Mouse (Mus musculus): ENCODE results near the gene Grhpr.
"Not testable (repeated sequence)": the region's sequence is repeated elsewhere in the genome, so short reads cannot be mapped to it uniquely, and the experiment has no call there.

Grhpr gene

DNA sequence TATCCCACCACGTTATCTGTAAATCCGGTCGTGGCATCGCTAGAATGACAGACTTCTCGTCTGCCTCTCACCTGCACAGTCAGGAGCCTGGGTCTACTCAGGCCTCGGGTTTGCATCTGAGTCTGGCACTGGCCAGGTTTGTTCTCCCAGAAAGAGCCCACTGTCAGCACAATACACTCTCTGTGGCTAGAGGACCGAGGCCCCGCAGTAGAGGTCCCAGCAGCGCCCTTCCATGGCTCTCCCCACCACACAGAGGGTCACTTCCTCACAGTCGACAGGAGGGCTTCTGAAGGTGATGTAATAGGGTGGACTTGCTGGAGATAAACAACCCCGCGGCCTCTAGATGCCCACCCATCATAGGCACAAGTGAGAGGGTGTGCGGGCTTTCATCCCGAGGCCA is 7.3 kb upstream of the Grhpr start:
- no peak for DNase-seq (ENCODE audit: low spot score in 2 of 2)

DNA sequence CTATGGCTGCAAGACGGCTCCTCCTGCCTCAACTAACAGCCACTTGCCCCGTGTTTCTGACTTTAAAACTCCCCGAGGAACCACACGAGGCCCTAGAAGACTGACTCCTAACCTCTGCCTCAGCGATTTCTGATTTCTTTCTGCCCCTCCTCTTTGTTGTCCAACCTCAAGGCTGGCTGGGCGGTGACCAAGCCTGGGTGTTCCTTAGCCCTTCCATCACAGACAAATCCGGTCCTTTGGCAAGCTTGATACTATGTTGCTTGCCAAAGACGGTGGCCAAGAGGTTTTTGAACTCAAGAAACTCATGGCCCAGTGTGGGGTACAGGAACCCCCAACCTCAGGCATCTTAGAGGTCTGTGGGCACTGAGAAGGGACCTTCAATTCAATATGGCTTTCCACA is 6.9 kb upstream of the Grhpr start:
- no peak for DNase-seq (ENCODE audit: low spot score in 2 of 2)

DNA sequence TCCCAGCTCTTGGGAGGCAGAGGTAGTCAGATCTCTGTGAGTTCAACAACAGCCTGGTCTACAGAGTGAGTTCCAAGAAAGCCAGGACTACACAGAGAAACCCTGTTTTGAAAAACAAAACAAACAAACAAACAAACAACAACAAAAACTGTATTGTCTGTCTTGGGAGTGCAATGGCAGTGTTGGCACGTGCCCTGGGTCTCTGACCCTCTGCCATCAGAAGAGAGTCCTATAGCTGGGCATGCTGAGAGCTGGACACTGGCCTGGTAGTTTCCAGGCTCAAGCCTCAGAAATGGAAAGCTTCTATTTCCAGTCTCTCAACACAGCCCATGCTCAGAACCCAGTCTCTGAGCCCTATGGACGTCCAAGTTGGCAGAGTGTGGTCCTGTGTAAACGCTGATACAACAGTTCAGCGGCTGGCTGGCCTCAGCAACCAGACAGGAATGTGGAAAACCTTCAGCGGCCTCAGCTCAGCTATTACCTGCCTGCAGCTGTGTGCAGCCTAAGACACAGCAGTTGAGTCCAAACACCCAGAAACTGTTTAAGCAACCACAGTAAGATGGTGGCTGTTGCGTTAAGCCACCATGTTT is 5.1 kb upstream of the Grhpr start:
- DNase-seq (ENCODE audit: low spot score in 2 of 2), result no peak

DNA sequence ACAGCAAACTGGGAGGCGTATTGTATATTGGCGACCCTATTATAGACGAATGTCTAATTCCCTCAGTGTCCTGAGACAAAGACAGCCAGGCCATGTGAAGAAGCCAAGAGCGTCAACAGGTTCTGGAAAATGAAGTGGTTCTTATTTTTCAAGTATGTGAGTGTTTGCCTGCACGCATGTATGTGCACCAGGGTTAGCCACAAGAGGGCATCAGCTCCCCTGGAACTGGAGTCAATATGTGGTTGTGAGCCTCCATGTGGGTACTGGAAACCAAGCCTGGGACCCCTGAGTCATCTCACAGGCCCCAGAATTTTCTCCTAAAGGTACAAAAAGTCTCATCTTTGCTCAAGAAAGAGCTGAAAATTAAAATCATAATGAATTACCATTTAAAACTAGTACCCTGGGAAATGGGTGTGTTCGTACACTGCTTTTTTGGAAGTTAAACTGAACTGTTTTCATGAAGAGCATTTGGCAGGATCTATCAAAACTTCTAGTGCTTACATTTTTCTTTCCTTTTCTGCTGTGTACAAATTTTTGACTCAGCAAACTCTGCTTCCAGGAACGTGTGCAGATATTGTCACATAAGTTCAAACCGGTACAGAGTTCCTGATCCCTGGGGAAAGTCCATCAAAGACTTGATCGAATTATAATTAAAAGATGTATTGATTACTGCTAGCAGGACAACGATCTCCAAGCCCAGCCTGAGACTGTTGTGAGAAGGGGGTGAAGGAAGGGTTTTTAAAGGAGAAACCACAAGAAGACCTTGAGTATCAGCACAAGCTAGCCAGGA is 4.1 kb upstream of the Grhpr start:
- no peak for DNase-seq (ENCODE audit: low spot score in 2 of 2)

DNA sequence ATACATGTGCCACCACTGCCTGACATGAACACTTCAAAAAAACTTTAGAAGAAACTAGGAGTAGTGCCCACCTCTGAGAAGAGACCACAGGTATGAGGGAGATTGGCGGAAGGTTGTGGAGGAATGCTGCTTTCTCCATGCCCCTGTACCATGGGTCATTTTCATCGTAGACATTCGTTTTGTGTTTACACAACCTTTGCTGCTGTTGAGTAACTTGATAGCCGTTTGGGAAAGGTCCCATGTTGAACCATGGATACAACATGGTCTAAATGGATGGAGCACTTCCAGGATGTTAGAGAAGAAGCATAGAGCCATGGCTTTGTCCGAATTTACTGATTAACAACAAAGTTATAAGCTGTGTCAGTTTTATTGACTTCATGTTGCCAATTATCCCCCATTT is 3.0 kb upstream of the Grhpr start:
- DNase-seq (ENCODE audit: low spot score in 2 of 2), result no peak

DNA sequence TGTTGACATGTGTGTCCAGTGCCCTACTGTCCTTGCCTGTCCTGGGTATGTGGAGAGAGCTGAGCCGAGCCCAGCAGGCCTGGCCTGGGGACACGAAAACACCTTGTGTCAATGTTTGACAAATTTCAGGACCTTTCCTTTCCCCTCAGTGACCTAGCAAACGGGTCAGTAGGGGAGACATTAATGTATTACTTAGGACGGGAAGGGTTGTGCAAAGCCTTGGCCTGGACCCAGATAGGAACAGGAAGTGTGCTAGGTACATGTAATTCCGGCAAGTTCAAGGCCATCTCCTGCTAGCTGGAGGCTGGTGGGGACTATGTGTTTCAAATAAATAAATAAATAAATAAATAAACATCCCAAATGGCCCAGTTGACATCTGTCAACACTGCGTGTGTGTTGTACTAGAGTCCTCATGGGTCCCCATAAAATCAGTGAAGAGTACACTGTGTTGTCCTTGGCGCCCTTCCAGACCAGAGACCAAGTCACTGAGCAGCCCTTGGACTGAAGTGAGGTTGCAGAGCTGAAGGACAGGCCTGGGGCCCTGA is 1.3 kb upstream of the Grhpr start:
- no peak for DNase-seq (ENCODE audit: low spot score in 2 of 2)

DNA sequence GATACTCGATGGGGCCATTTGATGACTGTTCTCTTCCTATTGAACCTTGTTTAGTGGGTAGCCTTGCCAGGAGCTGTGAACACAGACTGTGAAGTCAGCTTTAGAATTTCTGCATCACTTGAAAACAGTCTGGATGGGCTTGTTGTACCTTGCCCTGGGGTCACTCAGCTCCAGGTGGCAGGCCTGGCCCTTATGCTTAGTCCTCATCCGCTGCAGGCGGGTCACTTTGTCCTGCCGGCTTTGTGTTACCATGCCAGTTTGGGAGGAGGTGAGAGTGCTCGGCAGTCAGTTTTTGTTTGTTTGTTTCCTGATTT is 736 bp downstream of the Grhpr start:
- DNase-seq (ENCODE audit: low spot score in 2 of 2), result no peak

DNA sequence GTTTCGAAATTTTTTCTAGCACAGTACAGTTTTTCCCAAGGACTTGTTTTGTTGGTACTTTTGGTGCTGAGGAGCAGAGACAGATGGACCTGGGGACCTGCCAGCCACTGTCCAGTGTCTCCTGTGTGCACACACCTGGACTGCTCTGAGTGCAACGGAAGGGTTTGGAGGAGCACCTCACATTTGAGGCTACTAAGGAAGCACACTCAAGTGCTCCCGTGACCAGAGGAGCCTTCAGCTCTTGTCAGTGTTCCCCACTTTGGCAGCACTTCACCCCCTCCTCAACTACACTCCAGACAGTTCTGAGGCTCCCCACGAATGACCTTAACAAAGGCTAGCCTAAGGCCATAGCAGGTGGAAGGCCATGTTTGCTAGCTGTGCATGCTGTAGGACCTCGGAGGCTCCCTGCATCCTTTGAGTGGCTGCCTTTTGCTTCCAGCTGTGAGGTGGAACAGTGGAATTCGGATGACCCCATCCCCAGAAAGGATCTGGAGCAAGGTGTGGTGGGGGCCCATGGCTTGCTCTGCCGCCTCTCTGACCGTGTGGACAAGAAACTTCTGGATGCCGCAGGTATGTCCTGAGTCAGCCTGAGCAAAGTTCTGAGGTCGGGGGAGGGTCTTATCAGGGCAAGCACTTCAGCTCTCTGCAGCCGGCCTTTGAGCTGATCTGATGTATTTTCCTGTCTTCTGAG is 1.4 kb downstream of the Grhpr start:
- no peak for DNase-seq (ENCODE audit: low spot score in 2 of 2)

DNA sequence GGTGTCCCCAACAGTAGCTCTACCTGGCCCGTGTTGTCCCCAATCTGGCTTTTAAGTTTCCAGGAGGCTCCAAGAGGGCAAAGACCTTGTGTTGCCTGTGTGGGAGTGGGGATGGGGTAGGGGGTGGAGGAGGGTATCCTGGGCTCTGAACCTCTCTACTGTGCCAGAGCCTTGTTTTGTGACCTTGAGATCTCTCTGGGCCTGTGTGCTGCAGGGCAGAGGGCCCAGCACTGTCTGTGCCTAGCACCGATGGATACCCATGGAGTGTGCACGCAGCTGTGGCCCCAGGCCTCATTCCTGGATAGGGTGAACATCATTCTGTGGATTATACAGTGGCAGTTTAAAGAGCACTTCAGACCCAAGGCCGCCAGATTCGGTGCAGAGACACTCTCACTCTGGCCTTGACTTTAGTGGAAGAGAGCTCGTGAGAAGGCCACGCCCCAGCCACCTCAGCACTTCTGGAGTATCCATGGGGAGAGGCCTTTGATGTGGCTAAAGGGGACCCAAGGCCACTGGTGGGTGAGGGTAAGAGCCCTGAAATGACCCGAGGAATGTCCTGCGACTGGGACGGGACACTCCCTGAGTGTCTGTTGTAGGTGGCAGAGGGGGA is 2.0 kb downstream of the Grhpr start:
- DNase-seq (ENCODE audit: low spot score in 2 of 2), result no peak

DNA sequence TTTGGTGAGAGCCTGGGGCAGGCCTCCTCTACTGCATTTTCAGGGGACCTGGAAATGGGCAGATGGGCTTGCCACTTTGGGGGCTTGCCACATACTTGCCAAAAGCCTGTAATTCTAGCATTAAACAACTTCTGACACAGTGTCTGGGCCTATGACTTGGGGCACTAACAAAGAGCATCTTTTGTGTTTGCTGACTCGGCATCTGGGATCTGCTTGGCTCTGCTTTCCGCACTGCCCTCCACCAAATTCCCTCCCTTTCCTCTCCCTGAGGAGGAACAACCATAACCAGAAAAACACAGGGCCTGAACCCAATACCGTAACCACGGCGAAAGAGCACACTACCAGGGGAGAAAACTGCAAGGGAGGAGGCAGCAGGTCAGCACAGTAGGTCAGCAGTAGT is 9.4 kb downstream of the Grhpr start:
- DNase-seq (ENCODE audit: low spot score in 2 of 2), result no peak

DNA sequence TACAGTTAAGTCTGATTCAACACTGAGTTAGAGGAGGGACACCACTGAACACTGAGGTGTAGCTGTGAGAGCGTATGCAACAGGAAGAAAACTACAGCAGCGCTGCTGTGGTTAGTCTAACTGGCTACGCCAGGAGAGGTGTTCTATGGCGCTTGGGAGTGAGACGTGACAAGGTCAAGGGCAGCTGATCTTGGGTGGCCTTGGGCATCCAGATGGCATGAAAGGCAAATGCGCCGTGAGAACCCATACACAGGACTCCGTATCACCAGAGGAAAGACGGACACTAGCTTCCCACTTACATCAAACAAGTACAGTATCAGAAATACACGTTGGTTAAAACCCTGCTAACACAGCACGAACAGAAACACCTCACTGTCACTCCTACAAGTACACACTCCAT is 11.1 kb downstream of the Grhpr start:
- not testable (repeated sequence) for DNase-seq (ENCODE audit: low spot score in 2 of 2)

DNA sequence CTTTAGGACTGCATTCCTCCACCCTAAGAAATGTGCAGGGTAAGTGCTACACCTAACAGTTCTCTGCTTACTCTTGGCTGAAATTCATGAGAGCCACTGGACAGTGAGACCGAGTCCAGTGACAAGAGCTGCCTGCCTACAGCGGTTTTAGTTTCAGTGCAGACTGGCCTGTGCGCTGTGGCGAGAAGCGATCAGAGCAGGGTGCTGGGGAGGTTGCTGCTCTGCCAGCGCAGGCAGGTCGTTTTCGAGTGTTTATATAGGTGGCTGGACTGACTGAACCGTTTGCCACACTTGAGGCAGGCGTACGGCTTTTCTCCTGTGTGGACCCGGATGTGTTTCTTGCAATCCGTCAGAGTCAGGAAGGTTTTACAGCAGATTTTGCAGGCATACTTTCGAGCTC is 12.0 kb downstream of the Grhpr start:
- DNase-seq (ENCODE audit: low spot score in 2 of 2), result not testable (repeated sequence)

DNA sequence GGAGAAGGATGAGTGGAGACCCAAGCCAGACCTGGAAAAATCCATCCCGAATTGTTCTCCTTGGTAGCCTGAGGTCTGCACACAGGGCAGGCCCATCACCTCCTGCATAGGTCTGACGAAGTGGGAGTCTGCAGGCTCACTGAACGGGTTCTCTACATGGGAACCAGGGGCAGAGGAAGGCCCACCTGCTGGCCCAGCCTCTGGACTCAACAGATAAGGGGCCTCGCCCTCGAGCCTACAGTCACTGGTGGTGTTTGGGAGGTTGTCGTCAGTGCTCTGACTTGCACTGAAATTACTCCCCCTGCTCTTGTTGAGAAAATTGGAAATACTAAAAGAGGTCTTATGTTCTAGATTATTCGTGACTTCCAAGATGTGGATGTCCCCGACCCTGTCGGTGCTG is 12.7 kb downstream of the Grhpr start:
- DNase-seq (ENCODE audit: low spot score in 2 of 2), result no peak

DNA sequence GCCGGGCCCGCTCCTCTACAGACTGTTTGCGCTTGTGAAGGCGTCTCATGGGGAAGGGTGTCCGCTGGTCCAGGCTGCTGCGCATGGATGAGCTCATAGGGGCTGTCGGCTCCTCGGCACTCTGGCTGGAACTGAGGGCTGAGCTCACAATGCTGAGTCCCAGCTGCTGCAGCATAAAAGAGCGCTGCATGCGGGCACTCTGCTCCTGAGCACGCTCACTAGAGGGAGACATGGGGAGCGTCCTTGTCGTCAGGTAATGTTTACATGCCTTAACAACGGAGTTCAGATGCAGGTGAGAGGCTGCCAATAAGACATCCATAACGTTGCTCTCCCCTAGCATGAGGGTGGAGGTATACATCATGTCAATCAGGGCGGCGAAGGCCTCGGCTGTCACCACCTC is 13.6 kb downstream of the Grhpr start:
- no peak for DNase-seq (ENCODE audit: low spot score in 2 of 2)

DNA sequence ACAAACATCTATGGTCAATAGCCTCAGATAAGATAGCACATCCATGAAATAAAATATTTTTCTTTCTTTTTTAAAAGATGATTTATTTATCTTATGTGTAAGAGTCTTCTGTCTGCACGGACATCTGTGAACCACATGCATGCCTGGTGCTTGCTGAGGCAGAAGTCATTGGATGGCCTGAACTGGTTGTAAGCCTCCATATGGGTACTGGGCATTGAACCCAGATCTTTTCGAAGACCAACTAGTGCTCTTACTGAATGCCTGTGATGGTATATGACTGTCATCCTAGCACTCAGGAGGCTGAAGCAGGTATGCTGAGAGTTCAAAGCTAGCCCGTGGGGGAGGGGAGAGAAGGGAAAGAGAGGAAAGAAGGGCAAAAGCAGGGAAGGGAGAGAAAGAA is 16.9 kb downstream of the Grhpr start:
- DNase-seq (ENCODE audit: low spot score in 2 of 2), result no peak

DNA sequence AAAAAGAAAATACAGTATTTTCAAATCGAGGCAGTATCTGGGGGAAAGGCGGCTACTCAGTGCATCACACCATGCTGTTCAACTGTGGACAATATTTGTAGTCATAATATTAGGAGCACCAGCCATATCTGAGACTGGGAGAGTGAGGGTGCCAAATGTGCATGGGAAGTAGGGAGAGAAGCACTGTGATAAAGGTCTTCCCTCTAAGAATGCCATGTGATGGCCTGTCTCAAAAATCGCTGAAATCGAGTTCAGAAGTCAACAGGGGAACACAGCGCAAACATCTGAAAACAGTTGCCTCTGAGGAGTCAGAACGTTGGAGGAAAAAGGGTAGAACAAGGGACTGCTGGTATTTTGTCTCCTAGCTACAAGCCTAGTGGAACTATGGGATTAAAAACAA is 18.8 kb downstream of the Grhpr start:
- no peak for DNase-seq (ENCODE audit: low spot score in 2 of 2)

DNA sequence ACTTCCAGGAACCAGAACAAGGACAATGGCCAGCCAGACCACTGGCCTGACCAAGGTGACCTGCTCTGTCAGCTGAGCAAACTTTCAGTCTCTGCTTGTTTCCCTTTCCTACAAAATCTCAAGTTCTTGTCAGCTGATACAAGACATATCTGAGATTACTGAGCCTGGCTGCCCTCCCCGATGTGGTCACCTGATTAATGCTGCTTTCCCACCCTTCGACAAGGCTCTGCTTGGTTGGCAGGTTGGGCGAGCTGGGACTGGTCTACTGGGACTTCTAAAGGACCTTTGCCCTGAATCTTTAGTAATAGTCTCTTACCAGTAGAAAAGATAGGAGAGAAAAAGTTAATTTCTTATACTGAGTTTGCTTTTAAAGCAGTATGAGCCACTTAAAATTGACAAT is 24.3 kb downstream of the Grhpr start:
- DNase-seq (ENCODE audit: low spot score in 2 of 2), result no peak

DNA sequence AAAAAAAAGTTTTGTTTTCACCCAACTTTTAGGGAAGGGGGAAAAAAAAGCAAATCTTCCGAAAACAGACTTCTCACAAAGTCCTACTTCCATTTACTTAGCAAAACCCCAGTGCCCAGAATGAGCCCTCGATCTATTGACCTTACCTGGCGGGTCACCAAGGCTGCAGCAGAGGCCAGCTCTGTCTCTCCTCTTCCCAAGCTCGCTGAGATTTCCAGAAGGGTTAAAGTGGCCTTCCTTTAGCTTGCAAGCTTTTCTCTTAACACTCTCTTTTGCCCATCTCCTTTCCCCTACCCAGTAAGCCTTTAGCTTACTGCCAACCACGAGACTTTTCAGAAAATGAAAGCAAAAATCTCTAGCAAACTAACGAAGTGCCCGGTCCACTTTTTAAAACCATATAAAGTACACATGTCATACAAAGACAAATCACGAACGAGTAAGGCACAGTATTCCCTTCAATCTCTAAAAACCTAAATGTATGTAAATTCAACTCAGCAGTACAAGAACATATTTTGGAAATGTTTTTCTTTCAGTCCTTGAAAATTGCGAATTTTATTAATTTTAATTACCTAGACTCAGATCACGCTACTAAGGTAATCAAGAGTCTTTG is 29.7 kb downstream of the Grhpr start:
- no peak for DNase-seq (ENCODE audit: low spot score in 2 of 2)

DNA sequence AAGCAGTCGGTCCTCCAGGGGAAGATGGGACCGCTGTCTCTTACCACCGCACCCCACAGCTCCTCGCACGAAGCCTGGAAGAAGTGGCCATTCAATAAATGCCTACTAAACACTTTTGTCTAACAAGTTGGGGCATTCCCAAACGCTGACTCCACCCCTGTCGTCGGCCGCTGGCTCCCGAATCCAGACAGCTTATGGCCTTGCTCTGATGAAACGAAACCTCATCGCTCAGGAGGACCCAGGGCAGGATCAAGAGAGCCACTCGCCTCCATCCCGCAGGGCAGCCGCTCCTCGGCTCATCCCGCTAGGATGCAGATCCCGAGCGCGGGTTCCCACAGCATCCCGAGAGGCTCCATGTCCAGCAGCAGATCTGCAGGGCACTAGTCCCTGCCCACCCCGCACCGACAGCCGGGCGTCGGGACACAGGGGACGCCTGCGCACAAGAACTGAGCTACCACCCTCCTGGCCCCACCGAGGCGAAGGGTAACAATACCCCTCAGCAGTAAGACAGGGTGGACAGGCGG is 30.4 kb downstream of the Grhpr start:
- peak in 1 of 2 experiments; percentile 70 for DNase-seq (ENCODE audit: low spot score in 2 of 2)

DNA sequence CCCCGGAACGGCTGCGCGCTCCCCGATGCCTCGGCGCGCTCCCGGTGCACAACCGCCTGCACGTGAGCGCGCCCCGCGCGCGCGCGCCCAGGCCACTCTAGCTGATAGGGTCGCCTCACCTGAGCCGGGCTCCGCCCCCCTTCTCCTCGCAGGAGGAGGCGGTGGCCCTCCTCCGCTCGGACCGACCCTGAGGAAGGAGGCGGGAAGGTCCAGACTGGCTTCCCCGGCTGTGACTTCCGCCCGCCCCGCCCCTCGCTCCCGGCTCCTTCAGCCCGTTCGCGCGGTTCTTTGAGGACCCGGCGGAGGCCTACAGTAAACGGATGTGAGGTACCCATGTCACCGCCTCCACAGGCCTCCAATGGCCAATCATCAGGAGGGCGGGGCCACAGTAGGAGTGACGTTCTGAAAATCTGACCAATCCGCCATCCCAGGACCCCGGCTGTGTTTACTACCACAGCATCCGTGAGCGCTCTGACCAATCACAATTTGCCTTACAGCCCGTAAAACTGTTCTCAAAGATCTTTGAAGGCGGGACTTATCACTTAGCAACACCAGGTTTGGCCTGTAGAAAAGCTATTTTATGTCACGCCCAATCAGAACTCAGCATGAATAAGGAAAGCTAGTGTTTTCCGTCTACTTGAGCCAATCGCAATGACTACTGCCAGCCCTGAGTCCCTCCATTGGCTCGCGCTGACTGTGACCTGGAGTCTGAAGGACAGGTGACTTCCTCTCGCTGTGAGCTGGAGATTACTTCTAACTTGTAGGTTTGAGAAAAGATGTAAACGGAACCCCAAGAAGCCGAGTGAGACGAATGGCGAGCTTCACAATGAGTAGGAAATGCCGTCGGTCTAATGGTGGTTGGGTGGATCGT is 31.1 kb downstream of the Grhpr start, which contains the start of gene Zbtb5:
Gene Zbtb5, minus strand, starts transcription at position 308 of the 871 bp plus-strand sequence.
- peak; percentile 99 to 100 for DNase-seq (ENCODE audit: low spot score in 2 of 2)

DNA sequence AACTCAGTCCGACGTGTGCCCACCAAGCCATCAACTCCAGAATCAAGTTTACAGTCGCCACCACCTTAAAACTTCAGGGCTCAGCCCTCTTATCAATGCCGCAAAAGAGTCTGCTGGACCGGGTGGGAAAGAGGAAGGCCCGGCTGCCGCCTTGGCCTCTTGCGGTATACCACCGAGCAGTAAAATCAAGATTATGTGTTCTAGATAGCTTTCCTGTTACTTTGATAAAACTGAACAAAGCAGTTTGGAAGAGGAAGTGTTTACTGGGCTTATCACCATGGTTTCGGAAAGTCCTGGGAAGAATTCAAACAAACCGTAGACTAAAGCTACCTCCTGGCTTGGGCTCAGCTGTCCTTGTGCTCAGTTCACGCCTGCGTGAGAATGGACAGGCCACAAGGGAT is 31.8 kb downstream of the Grhpr start:
- no peak for DNase-seq (ENCODE audit: low spot score in 2 of 2)

All from right cerebral cortex, adult 2 months (tissue).